Mouse (Mus musculus) megakaryocyte, embryonic 14.5 days (primary cell): Measurements from ENCODE around the gene Ctso.

ENCODE experiments used
- FLI1 ChIP-seq: IDR thresholded peaks from 2 replicates; pipeline ENCODE4 v1.6.1; 2012; ENCODE audit warnings: low read length, inconsistent platforms, mixed read lengths
- GATA1 ChIP-seq: IDR thresholded peaks from 3 replicates; pipeline ENCODE4 v1.6.1; 2012; ENCODE audit warnings: mixed read lengths, low read length, inconsistent platforms, borderline replicate concordance

DNA sequence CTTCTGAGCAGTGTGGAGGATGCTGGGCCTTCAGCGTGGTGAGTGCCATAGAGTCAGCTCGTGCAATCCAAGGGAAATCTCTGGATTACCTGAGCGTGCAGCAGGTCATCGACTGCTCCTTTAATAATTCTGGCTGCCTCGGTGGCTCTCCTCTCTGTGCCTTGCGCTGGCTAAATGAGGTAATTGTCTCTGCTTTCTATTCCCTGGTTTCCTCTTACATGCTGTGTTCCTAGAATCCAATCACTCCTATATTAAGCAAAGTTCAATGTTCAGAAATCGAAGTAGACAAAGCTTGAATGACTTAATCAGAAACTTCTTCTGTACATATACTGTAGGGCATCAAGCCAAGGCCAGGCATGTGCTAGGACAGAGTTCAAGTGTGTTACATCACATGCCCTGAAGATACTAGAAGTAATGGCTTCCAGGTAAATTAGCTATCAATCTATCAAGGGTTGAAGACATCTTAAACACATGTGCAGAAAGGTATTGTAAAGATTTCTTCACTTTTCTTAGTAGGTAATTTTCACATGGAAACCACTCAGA is 12.5 kb downstream of the Ctso start:
- no peak for TF ChIP-seq FLI1
- no peak for TF ChIP-seq GATA1
